Mouse (Mus musculus) intestine, postnatal 0 days (tissue): Measurements from ENCODE around the gene Pdyn. TPM values are rescaled to one million over a fixed set of nuclear protein-coding genes. Genes with fewer than 3 reads are reported as not detected.

ENCODE experiments used
- ATAC-seq: fragments of 200-750 bp; cut with Nextera tagmentation; 2 replicates; pipeline ENCODE4 v1.8.0; 2017; ENCODE audit warnings: mild to moderate bottlenecking, moderate TSS enrichment, moderate library complexity
- H3K27ac ChIP-seq: fragments of 300-500 bp; sonication (generic); 2 replicates; pipeline ENCODE4 v1.5.1; 2014; ENCODE audit warnings: mild to moderate bottlenecking, low read depth, low read length, moderate library complexity
- H3K27me3 ChIP-seq: fragments of 300-500 bp; sonication (generic); replicated peaks from 2 replicates; pipeline ENCODE4 v1.6.1; 2014; ENCODE audit warnings: low read length, mixed read lengths; ENCODE audit not compliant: control insufficient read depth, insufficient read depth
- H3K36me3 ChIP-seq: fragments of 300-500 bp; sonication (generic); 2 replicates; pipeline ENCODE4 v1.6.1; 2014; ENCODE audit warnings: mild to moderate bottlenecking, moderate library complexity; ENCODE audit not compliant: control insufficient read depth, insufficient read depth
- H3K4me1 ChIP-seq: fragments of 300-500 bp; sonication (generic); replicated peaks from 2 replicates; pipeline ENCODE4 v1.6.1; 2014; ENCODE audit warnings: antibody characterized with exemption, low read length, mixed read lengths; ENCODE audit not compliant: control insufficient read depth, insufficient read depth
- H3K4me2 ChIP-seq: fragments of 300-500 bp; sonication (generic); replicated peaks from 2 replicates; pipeline ENCODE4 v1.6.1; 2014; ENCODE audit warnings: low read depth, mild to moderate bottlenecking, moderate library complexity
- H3K4me3 ChIP-seq: fragments of 300-500 bp; sonication (generic); 2 replicates; pipeline ENCODE4 v1.5.1; 2014; ENCODE audit warnings: low read depth, low read length
- H3K9ac ChIP-seq: fragments of 300-500 bp; sonication (generic); 2 replicates; pipeline ENCODE4 v1.6.1; 2014; ENCODE audit warnings: mild to moderate bottlenecking, low read depth, low read length
- H3K9me3 ChIP-seq: fragments of 300-500 bp; sonication (generic); 2 replicates; pipeline ENCODE4 v1.6.1; 2016; ENCODE audit warnings: mixed run types; ENCODE audit not compliant: control insufficient read depth
- CTCF ChIP-seq: sonication (generic); IDR thresholded peaks from 2 replicates; pipeline ENCODE4 v1.5.1; 2016; ENCODE audit warnings: low read depth, mild to moderate bottlenecking, control low read depth, antibody characterized with exemption, moderate library complexity
- WGBS: fragments of 180-500 bp; shearing (Covaris S2); extraction: QIAGEN DNeasy Blood & Tissue Kit; methylation state at CpG from one replicate; pipeline ENCODE4 v1.1.7; 2014; 5-methylcytosine and 5-hydroxymethylcytosine counted together
- polyA plus RNA-seq: library from polyadenylated mRNA; unstranded; fragments of >200 nt; fragmentation: Nextera tagmentation; extraction: Ambion mirVana; gene quantifications from 2 replicates; pipeline ENCODE4 v1.2.1, GENCODE M21; 2015

The Pdyn gene
- polyA plus RNA-seq, 1 experiment from 2014 or later, result 1.2 TPM

- WGBS, result 75% methylated on average over 4 of the region's 4 CpGs
- Histone ChIP-seq H3K9ac (no peak overlapping the region), H3K27me3 (no peaks in the 10 kb centered on the region), H3K36me3 (no peaks in the 10 kb centered on the region), H3K9me3 (no peaks in the 10 kb centered on the region), H3K27ac (no peak overlapping the region), H3K4me2 (no peak overlapping the region), H3K4me3 (no peak overlapping the region), H3K4me1 (no peaks in the 10 kb centered on the region)
- no peak for TF ChIP-seq CTCF
- no peak for ATAC-seq
Observed at GRCm38 (mm10) chr2:129662484-129662883, 37.2 kb downstream of the Pdyn start.

GRCm38 (mm10) chr2:129660020-129660419 lies 39.6 kb downstream of the Pdyn start:
- H3K27me3 ChIP-seq, result no peaks in the 10 kb centered on the region
- 54% methylated on average over 6 of the region's 6 CpGs for WGBS
- H3K4me2 ChIP-seq, result no peak overlapping the region
- H3K36me3 ChIP-seq, result no peaks in the 10 kb centered on the region
- TF ChIP-seq CTCF, result peak; percentile 47
- no peak overlapping the region for H3K4me3 ChIP-seq
- no peaks in the 10 kb centered on the region for H3K9me3 ChIP-seq
- no peaks in the 10 kb centered on the region for H3K4me1 ChIP-seq
- H3K27ac ChIP-seq, result no peak overlapping the region
- ATAC-seq, result no peak
- H3K9ac ChIP-seq, result no peak overlapping the region

- Histone ChIP-seq H3K9me3 (no peaks in the 10 kb centered on the region), H3K4me1 (no peaks in the 10 kb centered on the region), H3K27ac (no peak overlapping the region), H3K27me3 (no peaks in the 10 kb centered on the region), H3K36me3 (no peaks in the 10 kb centered on the region), H3K9ac (no peak overlapping the region), H3K4me3 (no peak overlapping the region), H3K4me2 (no peak overlapping the region)
- no peak for TF ChIP-seq CTCF
- 84% methylated on average over 4 of the region's 4 CpGs for WGBS
- no peak for ATAC-seq
Observed at GRCm38 (mm10) chr2:129658796-129659195, 40.8 kb downstream of the Pdyn start.

GRCm38 (mm10) chr2:129655033-129655432 lies 44.6 kb downstream of the Pdyn start:
- H3K9ac ChIP-seq, result no peak overlapping the region
- no peaks in the 10 kb centered on the region for H3K27me3 ChIP-seq
- TF ChIP-seq CTCF, result no peak
- H3K36me3 ChIP-seq, result no peaks in the 10 kb centered on the region
- H3K4me2 ChIP-seq, result no peak overlapping the region
- no peak overlapping the region for H3K4me3 ChIP-seq
- no peak for ATAC-seq
- H3K27ac ChIP-seq, result no peak overlapping the region
- no peaks in the 10 kb centered on the region for H3K4me1 ChIP-seq
- WGBS, result 84% methylated on average over 4 of the region's 4 CpGs
- H3K9me3 ChIP-seq, result no peaks in the 10 kb centered on the region

- no peaks in the 10 kb centered on the region for H3K9me3 ChIP-seq
- WGBS, result 85% methylated on average over 4 of the region's 4 CpGs
- ATAC-seq, result no peak
- no peak for TF ChIP-seq CTCF
- H3K4me2 ChIP-seq, result no peak overlapping the region
- H3K27ac ChIP-seq, result no peak overlapping the region
- no peak overlapping the region for H3K4me3 ChIP-seq
- no peaks in the 10 kb centered on the region for H3K27me3 ChIP-seq
- H3K4me1 ChIP-seq, result no peaks in the 10 kb centered on the region
- no peak overlapping the region for H3K9ac ChIP-seq
- H3K36me3 ChIP-seq, result no peaks in the 10 kb centered on the region
Observed at GRCm38 (mm10) chr2:129654233-129654950, 45.3 kb downstream of the Pdyn start.

GRCm38 (mm10) chr2:129653632-129654031 lies 46.0 kb downstream of the Pdyn start:
- Histone ChIP-seq H3K4me3 (no peak overlapping the region), H3K4me1 (no peaks in the 10 kb centered on the region), H3K9me3 (no peaks in the 10 kb centered on the region), H3K4me2 (no peak overlapping the region), H3K27me3 (no peaks in the 10 kb centered on the region), H3K9ac (no peak overlapping the region), H3K27ac (no peak overlapping the region), H3K36me3 (no peaks in the 10 kb centered on the region)
- WGBS, result 74% methylated on average over 2 of the region's 2 CpGs
- TF ChIP-seq CTCF, result no peak
- ATAC-seq, result no peak
